ENCODE assay signal across 9 mouse cellular contexts in the genomic region with DNA sequence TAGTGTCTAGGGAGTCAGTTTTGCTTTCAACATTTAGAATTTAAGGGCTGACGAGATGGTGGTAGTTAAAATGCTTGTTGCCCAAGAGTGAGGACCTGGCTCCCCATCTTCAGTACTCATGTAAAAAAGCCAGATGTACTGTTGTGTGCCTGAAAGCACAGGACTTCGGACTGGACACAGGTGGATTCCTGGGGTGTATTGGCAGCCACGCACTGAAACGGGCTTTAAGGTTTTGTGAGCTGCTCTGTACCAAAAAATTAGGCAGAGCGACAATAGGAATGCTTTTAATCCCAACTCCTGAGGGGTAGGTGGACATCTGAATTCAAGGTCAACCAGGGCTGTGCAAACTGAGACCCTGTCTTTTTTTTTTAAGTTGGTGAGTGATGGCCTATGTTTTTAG. TPM values are rescaled to one million over a fixed set of nuclear protein-coding genes. Genes with fewer than 3 reads are reported as not detected.
DNase-seq lines count a peak whose midpoint lies in the region; ATAC-seq and TF ChIP-seq lines count a peak whose summit lies in the region.
"Had no signal": no experiment of that assay in that cellular context is flagged by ENCODE, and none has a peak within 500 bp of the region (broad histone marks: within the 10 kb centered on the region; RNA-seq: fewer than 3 reads in every experiment).

No protein-coding gene starts in this region.

- H3K9me3 ChIP-seq in heart, embryonic 14.5 days (ENCODE audit: control insufficient read depth, low read length): no peaks in the 10 kb centered on the region
- H3K9me3 ChIP-seq in hindbrain, embryonic 12.5 days (replicated peaks): no peaks in the 10 kb centered on the region
- H3K9me3 ChIP-seq in midbrain, embryonic 12.5 days: no peaks in the 10 kb centered on the region

- TF ChIP-seq POLR2A in bone marrow macrophage, adult 2 months (IDR thresholded peaks at IDR 0.05; ENCODE audit: borderline replicate concordance, low read depth, low read length): no peak

- peak overlapping the region; percentile 90; the same call in 1 of the 2 replicates for H3K4me2 ChIP-seq in heart, embryonic 14.5 days (ENCODE audit: low read length)
- H3K4me2 ChIP-seq in hindbrain, embryonic 12.5 days (replicated peaks): peak overlapping the region; percentile 98
- peak overlapping the region; percentile 94 for H3K4me2 ChIP-seq in midbrain, embryonic 12.5 days (replicated peaks)

- H3K27me3 ChIP-seq in heart, embryonic 14.5 days (ENCODE audit: control insufficient read depth, insufficient read depth, low read length): no peaks in the 10 kb centered on the region
- no peaks in the 10 kb centered on the region for H3K27me3 ChIP-seq in hindbrain, embryonic 12.5 days
- H3K27me3 ChIP-seq in midbrain, embryonic 12.5 days: no peaks in the 10 kb centered on the region

- ATAC-seq in heart, embryonic 14.5 days (ENCODE audit: insufficient number of reproducible peaks, insufficient read depth, low FRiP score, low read depth): no peak
- no peak for ATAC-seq in hindbrain, embryonic 12.5 days (ENCODE audit: low FRiP score)
- ATAC-seq in midbrain, embryonic 12.5 days (ENCODE audit: low FRiP score, low read depth): no peak

- TF ChIP-seq CTCF in bone marrow macrophage, adult 2 months (IDR thresholded peaks at IDR 0.05; ENCODE audit: low read depth, low read length): no peak

- no peak overlapping the region for H3K4me3 ChIP-seq in heart, embryonic 14.5 days (ENCODE audit: control insufficient read depth in 1 of 2, insufficient read depth in 1 of 2, low read depth in 1 of 2, low read length in 2 of 2)
- peak overlapping the region; percentile 96; the same call in 1 of the 2 replicates for H3K4me3 ChIP-seq in bone marrow macrophage, adult 2 months (ENCODE audit: insufficient read depth, low read length)
- H3K4me3 ChIP-seq in hindbrain, embryonic 12.5 days: peak overlapping the region; percentile 99; the same call in 1 of the 2 replicates
- H3K4me3 ChIP-seq in midbrain, embryonic 12.5 days: peak overlapping the region; percentile 95

- WGBS in heart, embryonic 14.5 days: 85% methylated on average over 5 of the region's 5 CpGs
- 88% methylated on average over 5 of the region's 5 CpGs for WGBS in hindbrain, embryonic 12.5 days
- WGBS in midbrain, embryonic 12.5 days: 91% methylated on average over 5 of the region's 5 CpGs

- no peak for DNase-seq in heart, adult 8-10 months (ENCODE audit: low spot score)
- DNase-seq in layer of hippocampus, adult 8-10 months (ENCODE audit: low spot score in 2 of 2): no peak
- DNase-seq in layer of hippocampus, postnatal 10 days (ENCODE audit: low spot score in 2 of 2): no peak
- no peak for DNase-seq in frontal cortex, postnatal 36 days (ENCODE audit: low spot score in 2 of 2)
- DNase-seq: gastrocnemius, postnatal 14 days had no signal

- no peak overlapping the region for H3K9ac ChIP-seq in heart, embryonic 14.5 days (ENCODE audit: low read length)
- H3K9ac ChIP-seq in hindbrain, embryonic 12.5 days: no peak overlapping the region
- H3K9ac ChIP-seq in midbrain, embryonic 12.5 days (replicated peaks): peak overlapping the region; percentile 96

- H3K36me3 ChIP-seq in heart, embryonic 14.5 days (ENCODE audit: control insufficient read depth, insufficient read depth, low read length): peaks cover 11% of the 10 kb centered on the region
- peaks cover 10% of the 10 kb centered on the region for H3K36me3 ChIP-seq in hindbrain, embryonic 12.5 days
- peaks cover 11% of the 10 kb centered on the region for H3K36me3 ChIP-seq in midbrain, embryonic 12.5 days

- H3K27ac ChIP-seq in heart, embryonic 14.5 days (replicated peaks in 1 of 2; ENCODE audit: control insufficient read depth in 1 of 2, insufficient read depth in 1 of 2, low read depth in 2 of 2, low read length in 2 of 2): no peak overlapping the region
- no peak overlapping the region for H3K27ac ChIP-seq in bone marrow macrophage, adult 2 months (ENCODE audit: insufficient read depth, low read depth, low read length)
- no peak overlapping the region for H3K27ac ChIP-seq in hindbrain, embryonic 12.5 days
- H3K27ac ChIP-seq in midbrain, embryonic 12.5 days (replicated peaks): no peak overlapping the region

- peaks cover 3 to 28% of the 10 kb centered on the region in 2 experiments; a peak in 3 of 4 replicates for H3K4me1 ChIP-seq in heart, embryonic 14.5 days (ENCODE audit: control insufficient read depth in 2 of 2, insufficient read depth in 2 of 2, low read length in 2 of 2)
- H3K4me1 ChIP-seq in bone marrow macrophage, adult 2 months (ENCODE audit: control insufficient read depth, insufficient read depth, low read length): peaks cover 18% of the 10 kb centered on the region
- peaks cover 39% of the 10 kb centered on the region for H3K4me1 ChIP-seq in hindbrain, embryonic 12.5 days
- H3K4me1 ChIP-seq in midbrain, embryonic 12.5 days: peaks cover 36% of the 10 kb centered on the region

RNA-seq across cellular contexts. Expression of a gene that starts 1.4 kb away (rescaled TPM):
- polyA plus RNA-seq in heart, embryonic 14.5 days (2014; fragmentation: Nextera tagmentation; extraction: Ambion mirVana): 22.8 and 24.3 TPM in 2 replicates
- 10 to 100 TPM; 17.0 to 21.6 (median 19.1) TPM for total RNA-seq in heart, adult 8-10 months (2022)
- 23.4 and 25.5 TPM in 2 replicates for polyA plus RNA-seq in bone marrow macrophage, adult 2 months (2012; ENCODE audit: insufficient read depth, insufficient read length, missing spikeins)
- polyA plus RNA-seq in hindbrain, embryonic 12.5 days (2016; fragmentation: Nextera tagmentation; extraction: Ambion mirVana): 53.7 and 56.0 TPM in 2 replicates
- 55.6 and 56.8 TPM in 2 replicates for polyA plus RNA-seq in midbrain, embryonic 12.5 days (2016; fragmentation: Nextera tagmentation; extraction: Ambion mirVana)
- total RNA-seq in layer of hippocampus, adult 8-10 months (2022): 10 to 100 TPM; 55.2 to 60.3 (median 57.2) TPM
- total RNA-seq in layer of hippocampus, postnatal 10 days (2021): 10 to 100 TPM; 50.0 to 54.7 TPM

RNA-seq across cellular contexts. Expression of a gene that starts 1.5 kb away (rescaled TPM):
- 40.5 and 42.2 TPM in 2 replicates for polyA plus RNA-seq in heart, embryonic 14.5 days (2014; fragmentation: Nextera tagmentation; extraction: Ambion mirVana)
- 10 to 100 TPM; 29.6 to 34.3 (median 31.3) TPM for total RNA-seq in heart, adult 8-10 months (2022)
- polyA plus RNA-seq in bone marrow macrophage, adult 2 months (2012; ENCODE audit: insufficient read depth, insufficient read length, missing spikeins): 47.2 and 51.1 TPM in 2 replicates
- 73.5 and 76.0 TPM in 2 replicates for polyA plus RNA-seq in hindbrain, embryonic 12.5 days (2016; fragmentation: Nextera tagmentation; extraction: Ambion mirVana)
- 76.4 and 77.8 TPM in 2 replicates for polyA plus RNA-seq in midbrain, embryonic 12.5 days (2016; fragmentation: Nextera tagmentation; extraction: Ambion mirVana)
- 10 to 100 TPM; 62.7 to 76.5 (median 72.8) TPM for total RNA-seq in layer of hippocampus, adult 8-10 months (2022)
- total RNA-seq in layer of hippocampus, postnatal 10 days (2021): 10 to 100 TPM; 73.4 to 74.8 TPM

RNA-seq across cellular contexts. Expression of a gene that starts 28.7 kb away (rescaled TPM):
- polyA plus RNA-seq in heart, embryonic 14.5 days (2014; fragmentation: Nextera tagmentation; extraction: Ambion mirVana): 0.50 and 2.0 TPM in 2 replicates
- total RNA-seq in heart, adult 8-10 months (2022): under 1 TPM; 0.44 to 0.90 (median 0.72) TPM
- polyA plus RNA-seq in bone marrow macrophage, adult 2 months (2012; ENCODE audit: insufficient read depth, insufficient read length, missing spikeins): not detected in 2 replicates
- polyA plus RNA-seq in hindbrain, embryonic 12.5 days (2016; fragmentation: Nextera tagmentation; extraction: Ambion mirVana): 1.0 and 2.2 TPM in 2 replicates
- polyA plus RNA-seq in midbrain, embryonic 12.5 days (2016; fragmentation: Nextera tagmentation; extraction: Ambion mirVana): 1.3 and 2.0 TPM in 2 replicates
- total RNA-seq in layer of hippocampus, adult 8-10 months (2022): 10 to 100 TPM in 1 of 4 experiments, 1 to 10 TPM in 3; 2.6 to 11.3 (median 4.6) TPM
- 1 to 10 TPM; 1.3 to 2.5 TPM for total RNA-seq in layer of hippocampus, postnatal 10 days (2021)

RNA-seq across cellular contexts. Expression of a gene that starts 39.3 kb away (rescaled TPM):
- 0.19 TPM in 1 of 2 replicates, not detected in the other for polyA plus RNA-seq in heart, embryonic 14.5 days (2014; fragmentation: Nextera tagmentation; extraction: Ambion mirVana)
- under 1 TPM in 1 of 4 experiments, not detected in 3; 0.06 TPM for total RNA-seq in heart, adult 8-10 months (2022)
- polyA plus RNA-seq in bone marrow macrophage, adult 2 months (2012; ENCODE audit: insufficient read depth, insufficient read length, missing spikeins): not detected in 2 replicates
- 0.34 and 0.81 TPM in 2 replicates for polyA plus RNA-seq in hindbrain, embryonic 12.5 days (2016; fragmentation: Nextera tagmentation; extraction: Ambion mirVana)
- polyA plus RNA-seq in midbrain, embryonic 12.5 days (2016; fragmentation: Nextera tagmentation; extraction: Ambion mirVana): 0.20 and 0.23 TPM in 2 replicates
- total RNA-seq in layer of hippocampus, adult 8-10 months (2022): 100 to 1,000 TPM in 2 of 4 experiments, 10 to 100 TPM in 2; 96.7 to 109 (median 100) TPM
- total RNA-seq in layer of hippocampus, postnatal 10 days (2021): 1 to 10 TPM; 6.8 to 7.7 TPM

RNA-seq across cellular contexts. Expression of a gene that starts 47.8 kb away (rescaled TPM):
- polyA plus RNA-seq in heart, embryonic 14.5 days (2014; fragmentation: Nextera tagmentation; extraction: Ambion mirVana): 52.2 and 53.3 TPM in 2 replicates
- 10 to 100 TPM; 28.0 to 31.2 (median 30.0) TPM for total RNA-seq in heart, adult 8-10 months (2022)
- polyA plus RNA-seq in bone marrow macrophage, adult 2 months (2012; ENCODE audit: insufficient read depth, insufficient read length, missing spikeins): 36.5 and 36.9 TPM in 2 replicates
- polyA plus RNA-seq in hindbrain, embryonic 12.5 days (2016; fragmentation: Nextera tagmentation; extraction: Ambion mirVana): 53.1 and 54.8 TPM in 2 replicates
- 44.3 TPM in 2 replicates for polyA plus RNA-seq in midbrain, embryonic 12.5 days (2016; fragmentation: Nextera tagmentation; extraction: Ambion mirVana)
- total RNA-seq in layer of hippocampus, adult 8-10 months (2022): 10 to 100 TPM; 27.9 to 37.6 (median 33.3) TPM
- total RNA-seq in layer of hippocampus, postnatal 10 days (2021): 10 to 100 TPM; 40.9 to 43.3 TPM

Comparison
In these comparisons a context has a peak if more than half of its experiments do, and no peak if none do; other contexts are left out.
1. H3K4me3 ChIP-seq: peak in bone marrow macrophage, adult 2 months (single experiment), hindbrain, embryonic 12.5 days (single experiment) and midbrain, embryonic 12.5 days (single experiment); none in heart, embryonic 14.5 days (0 of 2).
2. Peak in every context shown above with its lines, with median percentiles within 50 percentile points of each other: H3K4me2 ChIP-seq.